Mouse (Mus musculus): ENCODE measurements around the gene Loxl3.

Loxl3 gene

DNA sequence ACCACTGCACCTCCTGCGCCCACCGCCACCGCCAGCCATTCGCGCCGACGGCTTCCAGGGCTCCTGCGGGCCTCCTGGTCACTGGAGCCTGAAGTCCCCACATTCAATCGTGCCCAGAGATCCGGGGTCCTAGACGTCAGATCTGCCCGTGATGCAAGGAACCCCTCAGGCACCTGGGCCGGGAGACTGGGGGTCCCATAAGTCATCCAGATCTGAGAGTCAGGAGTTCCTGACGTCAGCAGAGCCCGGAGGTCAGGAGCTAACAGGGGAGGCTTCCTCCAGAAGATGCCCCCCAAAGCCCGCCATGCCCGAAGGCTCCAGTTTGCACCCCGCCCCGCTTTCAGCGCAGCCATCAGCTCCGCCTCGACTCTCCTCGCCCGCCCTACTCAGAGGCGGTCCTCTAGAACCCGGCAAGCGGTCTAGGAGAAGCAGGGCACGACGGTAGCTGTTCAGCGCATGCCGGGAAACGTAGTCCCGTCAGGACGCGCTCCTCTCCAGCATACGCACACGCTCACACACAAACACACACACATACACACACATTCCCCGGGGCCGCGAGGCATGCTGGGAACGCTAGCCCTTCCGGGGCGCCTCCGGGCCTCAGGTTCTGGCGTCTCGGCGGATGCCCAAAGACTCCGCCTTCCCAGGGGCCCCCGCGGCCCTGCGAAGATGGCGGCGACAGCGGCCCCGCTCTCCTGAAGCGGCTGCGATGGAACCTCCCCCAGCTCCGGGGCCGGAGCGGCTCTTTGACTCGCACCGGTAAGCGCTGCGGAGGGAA is 20.3 kb downstream of the Loxl3 start, which contains the start of gene Aup1:
Gene Aup1 (plus strand): TSS at position 448 of the 778 bp plus-strand sequence.
- DNase-seq = peak; percentile 97 to 98

DNA sequence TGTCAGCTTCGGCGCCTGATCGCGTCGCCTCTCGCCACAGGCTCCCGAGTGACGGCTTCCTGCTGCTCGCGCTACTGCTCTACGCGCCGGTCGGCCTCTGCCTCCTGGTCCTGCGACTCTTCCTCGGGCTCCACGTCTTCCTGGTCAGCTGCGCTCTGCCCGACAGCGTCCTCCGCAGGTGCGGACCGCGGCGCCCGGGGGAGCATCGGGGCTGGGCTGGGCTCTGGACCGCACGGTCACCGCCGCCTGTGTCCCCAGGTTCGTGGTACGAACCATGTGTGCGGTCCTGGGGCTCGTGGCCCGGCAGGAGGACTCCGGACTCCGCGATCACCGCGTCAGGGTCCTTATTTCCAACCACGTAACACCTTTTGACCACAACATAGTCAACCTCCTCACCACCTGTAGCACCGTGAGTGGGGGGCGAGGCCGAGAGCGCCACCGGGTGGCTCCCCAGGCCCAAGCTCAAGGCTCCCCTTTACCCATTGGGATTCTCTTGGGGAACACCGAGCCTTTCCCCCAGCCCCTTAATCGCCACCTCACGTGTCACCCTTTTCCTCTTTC is 21.0 kb downstream of the Loxl3 start, which contains the start of gene Htra2:
Gene Htra2 (minus strand): TSS at position 403 of the 561 bp plus-strand sequence.
- DNase-seq = no peak

DNA sequence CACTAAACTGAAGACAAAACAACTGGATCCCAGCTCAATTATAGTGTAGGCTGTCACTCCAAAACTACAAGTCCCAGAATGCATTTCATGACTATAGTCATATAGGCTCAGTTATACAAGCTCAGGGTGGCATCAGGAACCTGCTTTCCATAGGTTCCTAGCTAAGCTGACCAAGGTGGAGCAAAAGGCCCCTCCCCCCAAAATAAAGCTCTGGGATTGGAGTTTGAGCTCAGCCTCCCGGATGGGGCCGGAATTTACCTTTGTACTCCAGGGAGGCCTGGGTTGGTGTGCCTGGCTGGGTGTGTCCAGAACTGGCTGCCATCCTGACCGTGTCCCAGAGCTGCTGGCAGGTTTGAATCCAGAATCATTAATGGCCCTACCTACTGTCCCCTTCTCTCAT is 23.8 kb downstream of the Loxl3 start, which contains the start of gene Dqx1:
Gene Dqx1 (plus strand): TSS at position 55 of the 400 bp plus-strand sequence.
- peak in 1 of 2 experiments; percentile 37 for DNase-seq

DNA sequence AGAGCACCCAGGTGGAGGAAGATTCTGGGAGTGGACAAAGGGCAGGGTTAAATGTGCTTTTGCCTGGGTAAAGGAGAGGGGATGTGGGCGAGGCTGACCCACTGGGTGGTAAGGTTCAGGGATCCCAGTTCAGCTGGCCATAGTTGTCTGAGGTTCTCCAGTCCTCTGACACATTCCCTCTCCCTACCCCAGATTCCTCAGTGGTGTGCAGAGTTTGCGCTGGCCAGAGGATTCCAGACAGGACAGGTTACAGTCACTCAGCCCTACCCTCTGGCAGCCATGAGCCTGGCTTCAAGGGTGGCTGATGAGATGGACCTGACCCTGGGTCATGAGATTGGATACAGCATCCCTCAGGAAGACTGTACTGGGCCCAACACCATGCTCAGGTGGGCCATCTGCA is 24.8 kb downstream of the Loxl3 start:
- no peak for DNase-seq

DNA sequence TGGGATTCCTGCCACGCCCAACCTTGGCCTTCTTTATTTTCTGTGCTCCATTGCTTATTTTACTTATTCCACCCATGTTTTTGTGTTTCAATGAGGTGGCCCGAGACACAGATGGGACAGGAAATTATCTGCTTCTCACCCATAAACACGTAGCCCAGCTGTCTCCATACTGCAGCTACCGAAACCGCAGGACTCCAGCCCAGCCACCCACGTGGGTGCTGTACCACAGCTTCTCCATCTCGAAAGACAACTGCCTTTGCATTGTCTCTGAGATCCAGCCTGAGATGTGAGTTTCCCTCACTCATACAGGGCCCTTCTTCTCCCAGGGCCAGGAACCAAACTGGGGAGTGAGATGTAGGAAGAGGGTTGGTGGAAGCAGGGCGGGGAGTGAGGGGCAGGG is 32.0 kb downstream of the Loxl3 start:
- DNase-seq = no peak

DNA sequence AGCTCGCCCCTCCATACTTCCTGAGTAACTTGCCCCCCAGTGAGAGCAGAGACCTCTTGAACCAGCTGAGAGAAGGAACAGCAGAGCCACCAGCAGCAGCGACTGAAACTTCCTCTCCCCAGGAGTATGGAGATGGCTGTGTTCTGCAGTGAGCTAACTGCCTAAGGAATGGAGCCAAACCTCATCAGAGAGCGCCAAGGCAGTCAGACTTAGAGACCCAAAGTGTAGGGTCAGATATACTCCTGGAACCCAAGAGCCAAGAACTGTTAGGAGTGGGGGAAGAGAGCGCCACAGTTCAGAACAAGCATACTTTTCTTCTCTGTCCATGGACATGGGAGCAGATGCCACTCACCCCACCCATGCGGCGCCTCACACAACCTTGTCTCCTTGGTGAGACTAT is 32.5 kb downstream of the Loxl3 start:
- no peak for DNase-seq

DNA sequence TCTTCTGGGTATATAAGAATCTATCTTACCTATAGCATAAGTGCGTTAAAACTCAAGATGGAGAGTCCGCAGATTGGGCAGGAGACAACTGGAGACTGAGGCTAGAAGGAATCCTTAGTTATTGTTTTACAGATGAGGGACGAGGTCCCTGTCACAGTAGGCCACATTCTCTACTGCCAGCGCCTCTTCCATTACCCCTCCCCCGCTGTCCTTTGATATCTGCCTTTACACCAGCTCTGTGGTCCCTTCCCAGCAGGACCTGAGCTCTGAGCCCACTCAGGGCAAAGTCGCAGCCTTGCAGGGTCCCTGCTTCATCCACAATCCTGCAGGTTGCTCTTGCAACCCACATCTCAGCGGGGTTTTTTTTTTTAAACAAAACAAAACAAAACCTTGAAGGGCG is 34.2 kb downstream of the Loxl3 start:
- DNase-seq = no peak

DNA sequence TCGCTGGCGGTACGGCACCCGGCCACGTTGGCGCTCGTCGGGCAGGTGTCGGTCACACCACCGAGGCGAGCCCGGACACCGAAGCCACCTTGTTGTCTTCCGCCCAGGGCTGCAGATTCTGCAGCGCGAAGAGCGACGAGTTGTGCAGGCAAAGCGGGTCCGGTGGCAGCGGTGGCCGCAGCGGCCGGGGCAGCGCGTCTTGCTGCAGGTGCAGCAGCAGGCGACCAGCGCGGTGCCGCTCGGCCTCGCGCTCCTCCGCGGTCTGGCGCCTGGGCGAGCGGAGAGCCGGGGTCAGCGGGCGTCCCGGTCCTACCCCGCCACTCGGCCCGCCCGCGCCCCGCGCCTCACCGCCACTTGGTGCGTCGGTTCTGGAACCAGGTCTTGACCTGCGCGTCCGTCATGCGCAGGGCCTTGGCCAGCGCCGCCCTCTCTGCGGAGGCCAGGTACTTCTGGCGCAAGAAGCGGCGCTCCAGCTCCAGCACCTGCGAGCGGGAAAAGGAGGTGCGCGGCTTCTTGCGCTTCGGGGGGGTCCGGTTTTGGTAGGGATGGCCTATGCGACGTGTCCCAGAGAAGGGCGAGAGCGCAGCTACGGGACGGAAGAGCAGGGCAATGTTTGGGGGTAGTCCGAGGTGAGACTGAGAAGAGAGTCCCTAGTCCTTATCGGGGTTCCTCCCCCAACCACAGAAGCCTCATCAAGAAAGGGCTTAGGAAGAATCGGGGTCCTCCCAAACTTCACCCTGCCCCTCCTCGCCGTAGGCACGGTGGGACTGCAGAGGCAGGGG is 34.9 kb downstream of the Loxl3 start:
- peak in 1 of 2 experiments; percentile 33 for DNase-seq

DNA sequence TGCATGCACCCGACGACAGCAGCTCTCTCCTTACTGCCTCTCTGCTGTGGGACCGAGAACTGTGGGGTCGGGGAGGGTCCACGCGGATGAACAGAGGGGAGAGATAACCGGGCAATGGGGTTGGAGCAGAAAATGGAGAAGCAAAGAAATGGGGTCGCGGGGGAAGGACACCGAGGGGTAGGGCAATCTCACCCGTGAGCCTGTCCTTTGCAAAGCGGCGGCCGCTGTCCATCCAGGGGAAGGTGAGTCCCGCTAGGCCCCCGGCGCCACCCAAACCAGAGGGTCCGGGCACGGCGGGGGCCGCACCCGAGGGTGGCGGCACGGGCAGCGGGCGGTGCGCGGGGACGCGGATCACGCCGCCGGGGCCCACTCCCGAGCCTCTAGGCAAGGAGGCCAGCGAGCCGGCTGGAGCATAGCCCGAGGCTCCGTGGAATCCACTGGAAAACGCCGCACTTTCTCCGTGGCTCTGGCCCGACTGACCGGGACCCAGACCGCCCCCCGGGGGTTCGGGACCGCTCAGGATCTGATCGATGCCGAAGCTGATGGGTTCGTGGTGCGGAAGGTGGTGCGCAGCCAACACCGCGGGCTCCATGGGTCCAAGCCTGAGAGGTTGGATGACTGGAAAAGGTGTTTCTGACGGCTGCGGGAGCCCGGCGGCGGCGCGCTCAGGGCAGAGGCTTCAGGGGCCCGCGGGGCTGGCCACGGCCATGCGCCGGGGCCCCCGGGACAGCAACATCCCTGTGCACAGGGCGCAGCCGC is 35.7 kb downstream of the Loxl3 start:
- DNase-seq = peak; percentile 31 to 44

DNA sequence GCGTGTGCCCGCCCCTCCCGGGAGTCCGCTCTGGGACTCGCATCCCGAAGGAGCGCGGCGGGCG is 36.1 kb downstream of the Loxl3 start, which contains the start of gene Tlx2:
Gene Tlx2 (minus strand): TSS at position 47 of the 64 bp plus-strand sequence.
- no peak for DNase-seq

DNA sequence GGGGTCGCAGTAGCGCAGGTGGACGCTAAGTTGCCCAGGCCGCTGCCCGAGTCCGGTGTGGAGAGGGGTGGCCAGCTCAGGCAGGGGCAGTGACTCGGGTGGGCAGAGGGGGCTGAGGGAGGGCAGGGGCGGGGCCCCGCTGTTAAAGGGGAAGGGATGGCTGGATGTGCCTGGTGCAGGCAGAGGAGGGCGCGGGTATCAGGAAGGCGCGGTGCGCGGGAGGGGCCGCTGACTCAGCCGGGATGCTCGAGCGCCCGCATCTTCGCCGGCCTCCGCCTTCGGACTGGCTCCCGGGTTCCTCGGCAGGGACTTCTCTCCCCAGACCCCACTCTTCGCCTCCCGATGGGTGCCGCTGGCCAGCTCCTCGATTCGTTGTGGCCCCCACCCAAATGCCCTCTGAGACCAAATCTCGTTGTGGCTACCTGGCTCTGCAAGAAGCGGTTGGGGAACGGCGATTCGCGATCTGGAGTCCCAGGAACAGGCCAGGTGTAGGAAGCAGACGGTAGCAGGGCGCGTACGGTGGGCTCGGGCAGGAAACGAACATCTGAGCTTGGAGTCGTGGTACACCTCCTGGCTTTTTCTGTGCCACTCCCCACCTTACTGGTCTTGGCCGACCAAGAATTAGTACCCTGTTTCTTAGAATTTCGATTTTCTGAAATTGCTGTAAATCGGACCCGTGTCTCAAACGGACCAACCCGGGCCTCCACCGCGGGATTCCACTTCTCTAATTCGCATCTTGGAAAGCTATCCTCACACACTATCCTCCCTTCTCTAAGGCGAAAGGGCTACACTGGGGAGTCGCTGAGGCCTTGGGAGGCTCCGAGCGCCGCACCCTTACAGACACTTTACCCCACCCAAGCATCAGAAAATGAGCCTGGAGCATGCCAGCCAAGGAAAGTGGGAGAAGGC is 36.6 kb downstream of the Loxl3 start:
- DNase-seq = peak; percentile 48 to 78

DNA sequence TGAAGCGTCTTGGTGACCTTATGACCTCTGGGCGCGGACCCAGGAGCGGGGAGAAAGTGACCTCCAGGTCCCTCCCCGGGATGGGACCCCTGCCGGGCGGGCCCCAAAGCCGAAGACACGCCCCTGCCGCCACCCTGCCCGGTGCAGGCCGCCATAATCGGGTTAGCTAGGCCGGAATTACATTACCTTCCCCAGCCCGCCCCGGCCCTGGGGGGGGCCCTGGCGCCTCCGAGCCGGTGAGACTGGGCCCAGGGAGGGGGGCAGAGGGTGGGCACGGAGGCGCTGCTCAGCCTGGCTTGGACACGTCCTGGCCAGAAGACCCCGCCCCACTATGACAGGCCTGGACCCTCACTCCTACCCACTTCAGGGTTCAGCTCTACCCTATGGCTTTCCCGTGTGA is 37.2 kb downstream of the Loxl3 start:
- DNase-seq = peak in 1 of 2 experiments; percentile 25

DNA sequence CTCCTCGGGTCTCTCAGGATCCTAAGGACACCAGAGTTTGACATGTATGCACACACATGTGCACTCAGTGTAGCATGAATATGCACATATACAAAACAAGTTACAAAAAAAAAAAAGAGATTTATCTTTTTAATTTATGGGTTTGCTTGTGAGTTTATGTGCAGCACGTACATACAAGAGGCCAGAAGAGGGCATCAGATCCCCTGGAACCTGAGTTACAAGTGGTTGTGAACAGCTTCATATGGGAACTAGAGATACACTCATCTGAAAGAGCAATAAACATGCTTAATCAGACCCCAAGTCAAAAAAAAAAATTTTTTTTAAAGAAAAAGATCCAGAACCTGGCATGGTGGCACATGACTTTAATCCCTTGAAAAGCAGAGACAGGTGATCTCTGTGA is 41.0 kb downstream of the Loxl3 start:
- DNase-seq = no peak

DNA sequence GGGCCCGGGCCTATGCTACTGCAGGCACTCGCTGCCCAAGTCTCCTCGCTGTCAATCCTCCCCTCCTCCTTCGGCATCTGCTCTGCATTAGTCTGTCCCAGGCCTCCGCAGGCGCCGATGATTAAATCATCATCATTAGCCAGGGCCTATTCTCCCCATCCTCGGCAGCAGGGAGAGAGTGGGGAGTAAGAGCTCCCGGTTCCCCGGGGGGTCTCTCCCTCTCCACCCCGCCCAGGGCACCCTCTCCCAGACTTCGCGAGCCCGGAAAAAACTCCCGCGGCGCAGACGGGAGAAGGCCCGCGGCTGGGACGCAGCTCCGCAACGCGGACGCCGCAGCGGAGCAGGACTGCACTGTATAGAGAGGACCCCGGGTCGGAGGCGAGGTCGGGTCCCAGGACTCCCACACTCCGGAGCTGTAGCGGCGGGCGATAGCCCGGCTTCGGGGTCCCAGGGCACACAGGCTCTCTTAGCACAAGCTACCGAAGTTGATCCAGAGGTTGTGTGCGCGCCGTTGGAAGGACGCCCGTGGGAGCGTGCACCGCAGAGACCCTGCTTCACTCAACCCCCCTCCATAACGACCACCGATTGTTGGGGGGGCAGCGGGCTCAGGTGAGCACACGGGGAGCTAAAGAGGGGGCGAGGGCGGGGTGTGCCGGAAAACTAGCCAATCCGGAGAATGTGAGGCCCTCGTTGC is 43.8 kb downstream of the Loxl3 start, which contains the start of gene Pcgf1:
Gene Pcgf1 (plus strand): TSS at position 240 of the 694 bp plus-strand sequence.
- DNase-seq = peak in 1 of 2 experiments; percentile 69

DNA sequence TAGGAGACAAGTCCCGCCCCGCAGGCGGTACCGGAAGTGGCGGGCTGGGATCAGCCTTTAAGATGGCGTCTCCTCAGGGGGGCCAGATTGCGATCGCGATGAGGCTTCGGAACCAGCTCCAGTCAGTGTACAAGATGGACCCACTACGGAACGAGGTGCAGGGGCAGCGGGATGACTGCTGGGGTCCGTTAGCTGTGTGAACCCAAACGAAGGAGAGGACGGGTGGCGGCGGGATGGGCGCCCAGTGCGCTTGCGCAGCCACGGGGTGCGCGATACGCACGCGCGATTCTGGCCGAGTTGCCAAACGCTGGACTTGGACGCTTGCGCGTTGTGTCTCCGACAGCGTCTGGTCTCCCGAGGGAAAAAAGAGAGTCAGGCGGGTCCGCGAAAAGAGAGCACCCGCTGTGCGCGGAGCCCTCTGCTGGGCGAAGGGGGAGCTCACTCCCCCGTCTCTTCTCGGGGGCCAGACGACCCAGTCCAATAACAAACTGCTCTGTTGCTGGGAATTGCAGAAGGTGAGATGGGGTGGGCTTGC is 44.4 kb downstream of the Loxl3 start:
- DNase-seq = peak; percentile 100

DNA sequence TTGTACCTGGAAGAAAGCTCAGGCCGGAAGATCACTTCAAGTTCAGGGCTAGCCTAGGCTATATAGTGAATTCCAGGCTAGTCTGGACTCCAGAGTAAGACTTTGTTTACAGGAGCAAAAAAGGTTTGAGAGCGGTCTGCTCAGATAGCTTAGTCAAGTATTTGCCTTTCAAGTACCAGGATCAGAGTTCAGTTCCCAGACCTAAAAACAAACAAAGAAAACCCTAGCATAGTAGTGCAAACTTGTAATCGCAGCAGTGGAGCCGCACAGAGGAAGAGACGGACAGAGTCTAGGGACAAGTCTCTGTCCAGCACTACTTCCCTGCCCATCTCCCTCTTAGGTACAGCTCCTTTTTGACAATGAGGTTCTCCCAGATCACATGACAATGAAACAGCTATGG is 46.2 kb downstream of the Loxl3 start:
- no peak for DNase-seq

DNA sequence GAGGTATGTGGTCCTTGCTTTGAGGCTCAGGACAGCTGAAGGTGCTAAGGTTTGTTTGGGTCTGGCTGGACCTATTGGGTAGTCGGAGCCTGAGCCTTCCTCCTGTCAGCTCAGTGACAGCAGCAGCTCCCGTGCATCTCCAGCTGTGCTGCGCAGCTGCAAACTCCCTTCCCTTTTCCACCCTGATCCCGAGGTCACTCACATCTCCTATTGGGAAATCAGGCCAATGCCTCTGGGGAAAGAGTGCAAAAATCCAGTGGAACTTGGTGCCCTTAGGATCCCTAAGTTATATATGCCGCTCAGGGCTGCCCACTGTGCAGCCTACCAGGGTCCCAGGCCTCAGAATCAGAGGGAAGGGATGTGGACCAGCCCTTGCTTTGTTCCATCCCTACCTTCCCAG is 49.5 kb downstream of the Loxl3 start:
- DNase-seq = no peak

DNA sequence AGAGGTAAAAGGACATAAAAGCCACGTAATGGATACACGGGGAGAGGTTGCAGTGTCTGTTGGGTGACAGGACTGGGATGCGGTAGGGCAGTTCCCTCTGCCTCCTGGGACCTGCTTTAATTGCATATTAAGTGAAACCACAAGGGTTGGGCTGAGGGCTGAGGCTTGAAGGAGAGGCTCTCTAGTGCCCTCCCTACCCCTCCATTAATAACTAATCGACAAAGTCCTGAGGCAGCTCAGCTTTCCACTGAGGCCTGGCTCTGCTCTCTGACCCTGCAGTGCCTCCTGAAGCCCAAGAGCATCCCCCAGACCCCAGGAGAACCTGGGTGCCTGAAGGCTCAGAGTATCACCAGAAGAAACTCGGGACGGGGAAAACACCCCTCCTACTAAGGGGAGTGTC is 50.5 kb downstream of the Loxl3 start:
- no peak for DNase-seq

DNA sequence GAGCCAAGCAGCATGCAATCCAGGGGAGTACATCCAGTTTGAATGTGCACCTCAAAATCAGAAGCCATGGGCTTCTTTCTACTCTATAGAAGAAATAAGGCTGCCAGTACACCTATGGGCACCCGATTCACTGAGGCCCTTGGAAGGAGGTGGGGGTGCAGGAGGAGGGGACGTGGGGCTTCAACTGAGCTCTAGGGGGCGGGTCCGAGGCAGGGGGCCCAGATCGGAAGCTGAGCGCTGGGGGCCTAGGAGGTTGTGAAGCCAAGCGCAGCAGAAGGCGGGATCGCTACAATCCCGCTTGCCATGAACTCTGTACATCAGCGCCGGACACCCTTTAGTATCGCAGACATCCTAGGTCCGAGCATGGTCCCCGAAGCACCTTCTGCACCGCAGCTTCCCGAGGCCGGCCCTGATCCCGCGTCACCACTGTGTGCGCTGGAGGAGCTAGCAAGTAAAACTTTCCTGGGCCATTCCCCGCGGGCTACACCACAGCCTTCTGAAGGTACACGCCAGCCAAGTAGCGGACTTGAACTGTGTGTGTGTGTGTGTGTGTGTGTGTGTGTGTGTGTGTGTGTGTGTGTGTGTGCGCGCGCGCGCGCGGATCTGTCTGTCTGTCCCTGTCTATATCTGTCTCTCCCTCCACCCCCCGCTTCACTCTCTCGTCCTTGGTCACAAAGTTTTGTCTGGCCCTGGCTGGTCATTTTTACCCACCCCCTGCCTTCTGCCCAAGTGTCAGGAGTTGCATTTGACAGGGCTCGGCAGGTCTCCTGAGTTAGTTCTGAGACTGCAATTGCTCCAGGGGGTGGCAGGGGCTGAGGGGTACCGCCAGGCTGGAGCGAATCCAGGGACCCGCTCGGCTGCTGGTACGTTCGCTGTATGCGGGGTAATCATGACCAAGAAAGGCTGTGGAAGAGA is 52.4 kb downstream of the Loxl3 start, which contains the start of gene Lbx2:
Gene Lbx2 (plus strand): TSS at position 247 of the 915 bp plus-strand sequence.
- DNase-seq = no peak

All from cerebellum, postnatal 25 days (tissue).